Mouse (Mus musculus) C3H10T1/2 (cell line): ENCODE results near the gene Smc1b. TPM values are rescaled to one million over a fixed set of nuclear protein-coding genes. Genes with fewer than 3 reads are reported as not detected.

Source experiments
- polyA plus RNA-seq, 2 experiments: library from polyadenylated mRNA; unstranded; fragments of >200 nt; fragmentation: generic; extraction: Trizol; gene quantifications; one replicate each; pipeline ENCODE4 v1.2.1; 2012; ENCODE audit warnings: missing spikeins in 2 of 2

Gene Smc1b
- not detected for polyA plus RNA-seq

DNA sequence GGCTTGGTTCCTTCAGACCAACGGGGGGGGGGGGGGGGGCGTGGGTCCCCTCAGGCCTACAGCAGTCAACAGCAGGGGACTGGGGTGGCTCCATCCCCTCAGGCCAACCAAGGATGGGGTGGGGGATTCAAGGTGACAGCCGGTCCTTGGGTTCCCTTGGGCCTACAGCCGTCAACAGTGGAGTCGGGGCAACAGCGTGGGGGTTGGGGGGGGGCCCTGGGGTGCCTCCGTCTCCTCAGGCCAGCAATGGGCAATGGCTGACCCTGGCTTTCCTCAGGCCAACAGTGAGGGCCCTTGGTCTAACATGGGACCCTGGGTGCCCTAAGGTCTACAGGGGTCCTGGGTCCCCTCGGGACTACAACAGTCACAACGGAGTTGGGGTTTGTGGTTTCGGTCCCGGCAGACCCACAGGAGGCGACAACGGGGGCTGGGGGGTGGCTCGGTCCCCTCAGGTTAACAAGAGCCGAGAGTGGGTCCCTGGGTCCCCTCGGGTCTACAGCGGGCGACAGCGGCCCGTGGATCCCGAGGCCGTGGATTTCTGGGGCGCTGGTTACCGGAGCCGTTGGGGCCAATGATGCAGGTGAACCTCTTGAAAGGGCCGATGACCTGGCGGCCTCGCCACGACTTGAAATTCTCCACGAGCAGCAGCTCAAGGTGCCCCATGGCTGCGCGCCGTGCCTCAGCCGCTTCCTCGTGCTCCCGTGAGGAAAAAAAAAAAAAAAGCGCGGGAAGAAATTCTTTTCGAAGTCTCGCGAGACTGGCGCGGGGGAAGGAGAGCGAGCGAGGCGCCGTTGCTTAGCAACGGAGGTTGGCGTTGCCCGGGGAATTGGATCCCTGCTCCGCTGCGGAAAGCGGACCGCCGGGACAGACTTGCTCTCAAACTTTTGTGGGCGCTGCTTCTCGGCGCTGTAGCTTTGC is at the start of gene Smc1b, which contains the start of gene Ribc2:
Gene Smc1b, minus strand, starts transcription at position 690 of the 918 bp plus-strand sequence.
Gene Ribc2, plus strand, starts transcription at position 804 of the 918 bp plus-strand sequence.

DNA sequence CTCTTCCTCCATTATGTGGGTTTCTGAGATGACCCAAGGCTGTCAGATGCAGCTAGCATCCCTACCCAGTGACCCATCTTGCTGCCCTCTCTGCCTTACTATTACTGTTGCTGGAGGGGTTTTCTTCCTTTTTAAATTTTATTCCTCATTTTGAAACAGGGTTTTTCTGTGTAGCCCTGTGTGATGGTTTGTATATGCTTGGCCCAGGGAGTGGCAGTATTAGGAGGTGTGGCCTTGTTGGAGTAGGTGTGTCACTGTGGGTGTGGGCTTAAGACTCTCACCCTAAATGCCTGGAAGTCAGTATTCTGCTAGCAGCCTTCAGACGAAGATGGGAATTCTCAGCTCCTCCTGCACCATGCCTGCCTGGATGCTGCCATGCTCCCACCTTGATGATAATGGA is 103.1 kb downstream of the Smc1b start, which contains the start of gene Fam118a:
Gene Fam118a, plus strand, starts transcription at position 301 of the 400 bp plus-strand sequence.

DNA sequence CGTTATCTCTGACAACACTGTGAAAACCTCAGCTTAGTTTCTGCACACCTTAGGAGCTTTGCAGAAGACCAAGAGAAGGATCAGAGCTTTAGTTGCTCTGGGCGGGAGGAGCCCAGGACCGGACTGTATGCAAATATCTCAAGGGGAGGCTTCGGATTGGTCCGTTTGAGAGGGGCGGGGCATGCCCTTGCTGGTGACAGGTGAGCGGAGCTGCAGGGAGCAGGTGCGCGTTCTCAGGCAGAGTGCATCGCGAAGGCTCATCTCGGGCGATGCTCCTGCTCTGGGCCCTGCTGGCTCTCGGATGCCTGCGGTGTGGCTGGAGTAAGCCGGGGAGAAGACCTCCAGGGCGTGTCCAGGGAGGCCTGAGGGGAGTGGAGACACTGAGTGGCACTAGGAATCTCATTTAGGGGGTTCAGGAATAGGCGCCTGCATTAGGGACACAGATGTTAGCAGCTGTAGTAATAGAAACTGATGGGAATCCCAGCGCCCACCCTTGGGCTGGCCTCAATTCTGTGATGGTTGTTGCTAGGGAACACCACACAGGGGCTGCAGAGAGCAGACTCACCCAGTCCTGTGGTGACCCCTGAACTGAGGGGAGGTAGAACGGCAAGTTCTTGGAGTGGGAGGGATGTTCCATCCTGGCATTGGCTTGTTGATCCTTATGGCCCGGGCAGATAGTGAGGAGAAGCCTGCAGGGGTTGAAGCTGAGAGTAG is 114.7 kb downstream of the Smc1b start, which contains the start of gene Upk3a:
Gene Upk3a, plus strand, starts transcription at position 191 of the 714 bp plus-strand sequence.

Other genes starting within 250 kb of the Smc1b start
- under 1 TPM; 0.12 to 0.20 TPM for gene Gm29666, start 211.9 kb downstream of the Smc1b start, polyA plus RNA-seq
- 10 to 100 TPM; 25.2 to 37.0 TPM for gene Nup50, start 208.6 kb downstream of the Smc1b start, polyA plus RNA-seq
- gene 5031439G07Rik, start 143.4 kb downstream of the Smc1b start, polyA plus RNA-seq: 10 to 100 TPM; 34.9 to 38.6 TPM
- gene Upk3a, start 114.8 kb downstream of the Smc1b start, polyA plus RNA-seq: not detected
- 10 to 100 TPM in 1 of 2 experiments, 1 to 10 TPM in 1; 2.7 to 17.2 TPM for gene Fam118a, start 103.0 kb downstream of the Smc1b start, polyA plus RNA-seq
- not detected for gene Ribc2, start 114 bp upstream of the Smc1b start, polyA plus RNA-seq
- under 1 TPM in 1 of 2 experiments, not detected in 1; 0.01 TPM for gene Fbln1, start 74.0 kb upstream of the Smc1b start, polyA plus RNA-seq
- 100 to 1,000 TPM; 127 to 275 TPM for gene Atxn10, start 204.3 kb upstream of the Smc1b start, polyA plus RNA-seq